Mouse (Mus musculus) kidney, embryonic 14.5 days (tissue): ENCODE measurements around the gene Ahdc1. TPM values are rescaled to one million over a fixed set of nuclear protein-coding genes. Genes with fewer than 3 reads are reported as not detected.
A peak's percentile ranks its signal among the peaks of the same experiment; 100 is the strongest.

ENCODE experiments used
- ATAC-seq: fragments of 200-750 bp; cut with Nextera tagmentation; 2 replicates; pipeline ENCODE4 v1.8.0; 2017; ENCODE audit warnings: moderate number of reproducible peaks, mild to moderate bottlenecking, moderate TSS enrichment, moderate library complexity; ENCODE audit not compliant: low FRiP score, low TSS enrichment
- H3K27ac ChIP-seq: fragments of 300-500 bp; sonication (generic); 2 replicates; pipeline ENCODE4 v1.5.1; 2014; ENCODE audit warnings: low read depth, mild to moderate bottlenecking, low read length, moderate library complexity, mixed read lengths
- H3K27me3 ChIP-seq: fragments of 300-500 bp; sonication (generic); 2 replicates; pipeline ENCODE4 v1.6.1; 2014; ENCODE audit warnings: mild to moderate bottlenecking, low read length; ENCODE audit not compliant: control insufficient read depth, insufficient read depth
- H3K36me3 ChIP-seq: fragments of 300-500 bp; sonication (generic); 2 replicates; pipeline ENCODE4 v1.6.1; 2014; ENCODE audit warnings: low read length, mixed read lengths; ENCODE audit not compliant: control insufficient read depth, insufficient read depth
- H3K4me1 ChIP-seq: fragments of 300-500 bp; sonication (generic); 2 replicates; pipeline ENCODE4 v1.6.1; 2014; ENCODE audit warnings: low read length, mixed read lengths; ENCODE audit not compliant: control insufficient read depth, insufficient read depth
- H3K4me2 ChIP-seq: fragments of 300-500 bp; sonication (generic); replicated peaks from 2 replicates; pipeline ENCODE4 v1.6.1; 2014; ENCODE audit warnings: low read depth, mild to moderate bottlenecking, low read length
- H3K4me3 ChIP-seq: fragments of 300-500 bp; sonication (generic); 2 replicates; pipeline ENCODE4 v1.5.1; 2014; ENCODE audit warnings: mild to moderate bottlenecking, low read length
- H3K9ac ChIP-seq: fragments of 300-500 bp; sonication (generic); 2 replicates; pipeline ENCODE4 v1.6.1; 2014; ENCODE audit warnings: low read depth, mild to moderate bottlenecking, low read length, moderate library complexity
- H3K9me3 ChIP-seq: fragments of 300-500 bp; sonication (generic); 2 replicates; pipeline ENCODE4 v1.6.1; 2016; ENCODE audit warnings: low read length; ENCODE audit not compliant: control insufficient read depth
- WGBS: fragments of 180-500 bp; shearing (Covaris S2); extraction: QIAGEN DNeasy Blood & Tissue Kit; methylation state at CpG from one replicate; pipeline ENCODE4 v1.1.7; 2014; 5-methylcytosine and 5-hydroxymethylcytosine counted together
- polyA plus RNA-seq: library from polyadenylated mRNA; unstranded; fragments of >200 nt; fragmentation: Nextera tagmentation; extraction: Ambion mirVana; gene quantifications from 2 replicates; pipeline ENCODE4 v1.2.1, GENCODE M21; 2014

Gene Ahdc1
- polyA plus RNA-seq, 1 experiment from 2014 or later = 12.1 TPM

DNA sequence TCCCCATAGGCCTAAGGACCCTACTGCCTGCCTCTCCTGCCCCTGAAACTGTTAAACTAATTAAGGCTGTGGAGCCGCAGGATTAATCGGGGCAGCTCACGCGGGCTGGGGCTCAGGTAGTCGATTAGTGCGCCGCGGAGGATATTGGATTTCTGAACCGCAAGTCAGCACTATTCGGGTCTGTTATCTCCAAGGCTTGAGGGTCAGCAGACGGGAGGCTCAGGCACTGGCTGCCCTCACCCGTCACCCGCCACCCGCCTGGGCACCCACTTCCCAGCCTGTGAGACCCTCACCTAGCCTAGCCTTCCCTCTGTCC, 40.4 kb downstream of the Ahdc1 start:
- 34% methylated on average over 14 of the region's 14 CpGs for WGBS
- H3K4me2 ChIP-seq = no peak overlapping the region
- no peaks in the 10 kb centered on the region for H3K27me3 ChIP-seq
- no peak overlapping the region for H3K27ac ChIP-seq
- ATAC-seq = no peak
- H3K9ac ChIP-seq = no peak overlapping the region
- H3K4me1 ChIP-seq = peaks cover 89% of the 10 kb centered on the region
- no peak overlapping the region for H3K4me3 ChIP-seq
- H3K36me3 ChIP-seq = peaks cover 6% of the 10 kb centered on the region
- no peaks in the 10 kb centered on the region for H3K9me3 ChIP-seq

DNA sequence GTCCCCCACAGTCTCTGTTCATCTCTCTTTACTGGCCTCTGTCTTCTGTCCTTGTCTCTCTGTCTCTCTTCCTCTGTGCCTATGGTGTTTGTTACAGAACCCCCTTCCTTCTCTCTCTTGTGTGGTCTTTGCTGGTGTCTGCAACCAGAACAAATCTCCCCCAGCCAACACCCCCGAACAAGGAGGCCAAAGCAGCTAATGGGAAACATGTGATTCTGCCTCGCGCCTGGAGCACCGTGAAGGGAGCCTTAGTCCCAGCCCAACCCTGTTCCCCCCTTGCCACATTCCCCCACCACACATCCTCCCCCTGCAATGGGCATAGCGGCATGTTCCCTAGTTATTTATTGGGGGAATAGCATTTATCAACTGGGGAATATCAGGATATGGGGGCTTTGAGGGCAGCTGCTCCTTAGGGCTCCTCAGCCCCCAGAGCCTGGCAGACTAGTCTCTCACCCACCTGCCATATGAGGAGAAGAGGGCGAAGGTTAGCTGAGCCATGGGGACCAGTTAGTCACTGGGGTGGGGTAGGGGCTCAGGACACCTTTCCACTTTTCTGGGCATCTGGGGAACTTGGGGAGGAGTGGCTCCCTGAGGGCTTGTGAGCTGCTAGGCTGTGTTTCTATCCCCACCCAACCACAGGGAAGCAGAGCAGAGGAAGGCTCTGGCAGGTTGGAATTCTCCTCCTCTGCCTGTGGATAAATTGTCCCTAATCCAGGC, 41.1 kb downstream of the Ahdc1 start:
- peaks cover 85% of the 10 kb centered on the region for H3K4me1 ChIP-seq
- no peak overlapping the region for H3K9ac ChIP-seq
- WGBS = 60% methylated on average over 6 of the region's 6 CpGs
- no peak overlapping the region for H3K4me2 ChIP-seq
- H3K9me3 ChIP-seq = no peaks in the 10 kb centered on the region
- peak overlapping the region; percentile 39; the same call in 1 of the 2 replicates for H3K27ac ChIP-seq
- H3K36me3 ChIP-seq = peaks cover 6% of the 10 kb centered on the region
- H3K4me3 ChIP-seq = no peak overlapping the region
- no peaks in the 10 kb centered on the region for H3K27me3 ChIP-seq
- no peak for ATAC-seq

DNA sequence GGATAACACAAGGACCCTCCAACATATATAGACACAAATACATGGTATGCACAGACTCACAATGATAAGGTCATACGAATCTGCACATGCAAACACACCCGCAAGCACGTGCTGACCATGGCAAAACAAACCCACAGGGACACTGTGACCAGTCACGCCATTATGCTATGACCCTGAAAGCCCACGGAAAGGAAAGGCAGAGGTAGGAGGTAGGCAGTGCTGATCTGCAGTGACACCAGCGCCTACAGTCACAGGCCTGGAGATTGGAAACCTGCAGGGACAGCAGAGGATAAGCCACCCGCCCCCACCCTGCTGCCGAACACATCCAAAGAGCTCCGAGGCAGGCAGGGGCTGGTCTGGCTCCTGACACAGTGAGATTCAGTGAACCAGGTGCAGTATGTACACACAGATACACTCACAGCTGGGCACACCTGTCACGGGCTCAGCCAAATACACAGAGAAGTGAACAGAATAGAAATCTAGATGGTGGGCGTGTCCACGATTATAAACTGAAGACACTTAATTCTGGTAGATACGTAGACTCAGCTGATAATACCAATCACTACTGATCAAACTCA, 42.0 kb downstream of the Ahdc1 start:
- H3K4me3 ChIP-seq = no peak overlapping the region
- H3K27me3 ChIP-seq = no peaks in the 10 kb centered on the region
- H3K36me3 ChIP-seq = peaks cover 6% of the 10 kb centered on the region
- H3K4me1 ChIP-seq = peaks cover 85% of the 10 kb centered on the region
- no peaks in the 10 kb centered on the region for H3K9me3 ChIP-seq
- no peak overlapping the region for H3K4me2 ChIP-seq
- ATAC-seq = no peak
- 76% methylated on average over 13 of the region's 13 CpGs for WGBS
- H3K9ac ChIP-seq = no peak overlapping the region
- peak overlapping the region; percentile 39; the same call in 1 of the 2 replicates for H3K27ac ChIP-seq

DNA sequence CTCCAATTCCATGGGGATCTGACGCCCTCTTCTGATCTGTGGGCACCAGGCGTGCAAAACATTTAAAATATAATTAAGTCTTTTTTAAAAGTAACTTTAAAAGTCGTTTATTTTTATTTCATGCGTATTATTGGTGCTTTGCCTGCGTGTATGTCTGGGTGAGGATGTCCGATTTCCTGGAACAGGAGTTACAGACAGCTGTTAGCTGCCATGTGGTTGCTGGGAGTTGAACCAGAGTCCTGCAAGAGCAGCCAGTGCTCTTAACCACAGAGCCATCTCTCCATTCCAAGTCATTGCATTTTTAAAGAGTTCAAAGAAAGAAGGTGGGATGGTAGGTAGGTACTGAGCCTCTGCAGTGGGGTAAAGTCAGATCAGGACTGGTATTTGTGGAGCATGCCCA, 43.5 kb downstream of the Ahdc1 start:
- no peaks in the 10 kb centered on the region for H3K27me3 ChIP-seq
- H3K27ac ChIP-seq = 0 out of 2 replicates have a peak overlapping the region, but pooled peaks have one; percentile 83
- peaks cover 83% of the 10 kb centered on the region for H3K4me1 ChIP-seq
- H3K36me3 ChIP-seq = peaks cover 11% of the 10 kb centered on the region
- H3K9ac ChIP-seq = no peak overlapping the region
- H3K4me3 ChIP-seq = no peak overlapping the region
- WGBS = 83% methylated on average over 6 of the region's 6 CpGs
- no peak overlapping the region for H3K4me2 ChIP-seq
- no peak for ATAC-seq
- no peaks in the 10 kb centered on the region for H3K9me3 ChIP-seq

DNA sequence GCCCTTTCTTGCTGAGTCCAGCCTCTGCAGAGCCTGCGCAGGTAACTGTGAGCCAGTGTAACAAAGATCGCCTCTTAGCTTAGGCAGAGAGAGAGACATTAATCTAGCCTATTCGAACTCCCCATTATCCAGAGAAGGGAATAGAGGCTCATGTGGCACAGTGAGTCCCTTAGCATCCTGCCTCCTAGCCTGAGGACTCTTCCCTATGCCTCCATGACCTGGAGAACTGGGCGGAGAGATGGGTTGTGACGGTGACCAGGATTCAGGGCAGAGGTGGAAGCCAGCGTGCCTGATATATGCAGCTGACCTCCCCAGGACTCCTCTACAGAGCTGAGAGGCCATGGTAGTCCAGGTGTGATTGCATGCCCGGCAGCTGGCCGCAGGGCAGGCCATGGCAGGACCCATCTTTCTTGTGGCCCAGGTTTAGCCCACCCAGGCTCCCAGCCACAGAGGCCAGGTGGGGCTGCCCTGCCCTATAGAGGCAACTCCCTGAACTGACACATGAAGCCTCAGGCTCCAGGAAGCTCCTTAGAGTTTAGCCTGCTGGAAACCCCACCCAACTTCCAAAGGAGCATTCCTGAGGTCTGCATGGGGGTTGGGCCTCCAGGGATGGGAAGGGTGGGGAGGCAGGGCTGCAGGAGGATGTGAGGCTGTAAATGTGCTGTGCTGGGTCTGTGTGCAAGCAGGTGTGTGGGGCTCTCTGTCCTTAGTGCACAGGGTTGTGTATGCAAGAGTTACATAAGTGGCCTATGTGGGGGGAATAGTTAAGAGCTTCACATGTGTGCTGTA, 44.3 kb downstream of the Ahdc1 start:
- H3K4me3 ChIP-seq = no peak overlapping the region
- 54% methylated on average over 8 of the region's 8 CpGs for WGBS
- 0 out of 2 replicates have a peak overlapping the region, but pooled peaks have one; percentile 1 for H3K4me2 ChIP-seq
- peak overlapping the region; percentile 83; the same call in 1 of the 2 replicates for H3K27ac ChIP-seq
- peak; percentile 18; the same call in 1 of the 2 replicates for ATAC-seq
- no peaks in the 10 kb centered on the region for H3K9me3 ChIP-seq
- peak overlapping the region; percentile 13; the same call in 1 of the 2 replicates for H3K9ac ChIP-seq
- H3K4me1 ChIP-seq = peaks cover 78% of the 10 kb centered on the region
- H3K36me3 ChIP-seq = peaks cover 15% of the 10 kb centered on the region
- no peaks in the 10 kb centered on the region for H3K27me3 ChIP-seq

DNA sequence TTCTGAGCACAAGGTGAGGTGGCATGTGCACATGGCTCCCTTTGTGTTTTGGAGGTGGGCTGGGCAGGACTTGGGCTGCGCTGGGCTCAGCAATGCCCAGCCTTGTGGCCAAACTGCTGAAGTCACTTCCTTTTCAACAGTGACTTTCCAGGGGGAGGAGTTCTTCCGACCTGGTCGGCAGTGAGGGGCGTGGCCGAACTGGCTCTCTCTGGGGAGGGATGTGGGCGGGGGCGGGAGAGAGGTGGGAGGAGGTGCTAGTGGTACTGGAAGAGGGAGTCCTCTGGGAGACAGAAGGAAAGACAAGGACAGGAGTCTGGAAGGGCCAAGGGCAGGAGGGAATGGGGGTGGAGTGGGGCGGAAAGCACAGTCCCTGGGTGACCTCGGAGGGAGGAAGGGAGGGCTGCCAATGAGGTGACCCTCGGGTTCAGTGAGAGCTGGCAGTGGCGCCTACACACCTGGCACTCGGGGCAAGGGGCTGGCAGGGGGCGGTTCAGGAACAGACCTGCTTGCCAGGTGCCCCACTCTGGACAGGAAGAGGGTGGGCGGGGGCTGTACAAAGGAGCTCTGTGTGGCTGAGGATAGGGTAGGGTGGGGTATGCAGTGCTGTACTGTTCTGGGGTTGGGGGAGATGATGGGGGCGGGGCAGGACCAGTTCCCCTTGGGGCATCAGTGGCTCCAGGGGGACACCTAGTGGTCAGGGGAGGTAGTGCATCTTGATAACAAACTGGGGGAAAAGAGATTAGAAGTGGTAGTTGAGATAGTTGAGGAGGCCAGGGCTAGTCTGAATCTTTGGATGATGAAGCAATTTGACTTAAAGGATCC, 45.2 kb downstream of the Ahdc1 start:
- H3K4me1 ChIP-seq = peaks cover 71% of the 10 kb centered on the region
- peak overlapping the region; percentile 38 for H3K4me2 ChIP-seq
- no peaks in the 10 kb centered on the region for H3K27me3 ChIP-seq
- H3K9ac ChIP-seq = peak overlapping the region; percentile 13; the same call in 1 of the 2 replicates
- H3K36me3 ChIP-seq = peaks cover 25% of the 10 kb centered on the region
- ATAC-seq = peak; percentile 84
- H3K27ac ChIP-seq = peak overlapping the region; percentile 83
- under 1% methylated on average over 14 of the region's 15 CpGs for WGBS
- H3K9me3 ChIP-seq = no peaks in the 10 kb centered on the region
- peak overlapping the region; percentile 18; the same call in 1 of the 2 replicates for H3K4me3 ChIP-seq

DNA sequence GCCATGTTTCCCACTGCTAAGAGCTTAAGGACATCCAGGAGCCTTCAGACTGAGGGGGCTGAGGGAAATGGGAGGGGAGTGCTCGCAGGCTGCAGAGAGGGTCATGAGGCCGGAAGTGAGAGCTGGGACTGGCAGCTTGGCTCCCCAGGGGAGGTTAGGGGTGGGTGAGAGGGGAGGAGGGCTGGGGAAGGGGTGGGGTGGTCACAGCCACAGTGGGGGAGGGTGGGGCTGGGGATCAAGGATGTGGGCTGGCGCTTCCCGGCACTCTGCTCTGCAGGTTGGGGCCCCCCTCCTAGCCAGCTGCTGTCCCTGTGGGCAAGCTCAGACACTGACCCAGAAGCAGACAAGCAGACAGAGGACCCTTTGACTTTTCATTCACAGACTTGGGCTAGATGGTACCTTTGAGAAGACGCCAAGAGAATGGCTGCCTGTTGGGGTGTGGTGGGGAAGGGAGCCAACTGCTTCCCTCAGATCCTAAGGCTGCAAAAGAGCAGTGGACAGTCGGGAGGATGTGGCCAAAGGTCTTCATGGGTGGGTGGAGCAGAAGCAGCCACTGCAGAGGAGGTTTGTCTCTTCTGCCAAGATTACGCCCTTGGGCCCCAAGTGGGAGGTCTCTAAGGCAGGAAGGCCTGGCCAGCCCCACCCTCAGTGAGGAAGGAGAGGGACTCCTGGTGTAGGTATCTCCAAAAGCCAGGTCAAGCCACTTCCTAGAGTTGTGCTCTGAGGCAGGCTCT, 46.5 kb downstream of the Ahdc1 start:
- H3K9me3 ChIP-seq = no peaks in the 10 kb centered on the region
- peak; percentile 33 for ATAC-seq
- peak overlapping the region; percentile 60 for H3K27ac ChIP-seq
- H3K4me1 ChIP-seq = peaks cover 58% of the 10 kb centered on the region
- H3K4me2 ChIP-seq = peak overlapping the region; percentile 15; the same call in 1 of the 2 replicates
- H3K4me3 ChIP-seq = no peak overlapping the region
- no peaks in the 10 kb centered on the region for H3K27me3 ChIP-seq
- peaks cover 37% of the 10 kb centered on the region for H3K36me3 ChIP-seq
- no peak overlapping the region for H3K9ac ChIP-seq
- 4% methylated on average over 7 of the region's 7 CpGs for WGBS

DNA sequence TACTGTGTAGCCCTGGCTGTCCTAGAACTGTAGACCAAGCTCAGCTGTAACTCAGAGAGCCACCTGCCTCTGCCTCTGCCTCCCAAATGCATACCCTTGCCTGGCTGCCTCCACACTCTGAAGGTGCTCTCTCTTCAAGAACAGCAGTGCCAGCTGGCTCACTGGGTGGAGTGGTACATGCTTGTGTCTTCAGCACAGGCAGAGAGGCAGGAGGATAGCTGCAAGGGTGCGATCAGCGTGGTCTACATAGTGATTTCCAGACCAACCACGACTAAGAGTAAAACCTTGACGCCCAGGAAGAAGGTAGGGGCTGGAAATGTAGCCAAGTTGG, 47.0 kb downstream of the Ahdc1 start:
- H3K4me2 ChIP-seq = no peak overlapping the region
- ATAC-seq = no peak
- no peak overlapping the region for H3K9ac ChIP-seq
- H3K9me3 ChIP-seq = no peaks in the 10 kb centered on the region
- 86% methylated on average over 4 of the region's 4 CpGs for WGBS
- no peaks in the 10 kb centered on the region for H3K27me3 ChIP-seq
- no peak overlapping the region for H3K4me3 ChIP-seq
- H3K36me3 ChIP-seq = peaks cover 43% of the 10 kb centered on the region
- peaks cover 53% of the 10 kb centered on the region for H3K4me1 ChIP-seq
- peak overlapping the region; percentile 60; the same call in 1 of the 2 replicates for H3K27ac ChIP-seq
